Mouse (Mus musculus) Patski (cell line): ENCODE measurements at regions not wholly inside any gene's neighbourhood (a gene's known extent, or its start where the extent isn't known, plus 50 kb on each side); places are given as distances from the start of the nearest gene placed in this dataset.

Source experiments
- ATAC-seq: fragments of 100-300 bp; one replicate; pipeline ENCODE4 v1.8.0; 2021
- CTCF ChIA-PET: fragments of 350-600 bp; sonication (Branson Sonifier 250); formaldehyde crosslinking; loops from one replicate; lab custom pipeline; 2022; ENCODE audit warnings: inconsistent platforms; lab: Charles Lee
- POLR2A ChIA-PET: fragments of 350-600 bp; sonication (Branson Sonifier 250); formaldehyde crosslinking; loops from one replicate; lab custom pipeline; 2022; ENCODE audit warnings: antibody characterized with exemption, inconsistent platforms; lab: Charles Lee
- DNase-seq: peaks from one replicate; pipeline ENCODE4 v3.0.0-alpha.2; 2011; ENCODE audit warnings: low read depth, low spot score
- H3K27me3 ChIP-seq: fragments of 371-371 bp; one replicate; pipeline ENCODE4 v1.5.1; 2021
- CTCF ChIP-seq: fragments of 100-300 bp; IDR thresholded peaks from one replicate; pipeline ENCODE4 v1.5.1; 2021
- in situ Hi-C: fragments of 300-500 bp; cut with MboI; formaldehyde crosslinking; loops from 3 replicates; pipeline ENCODE4 v1.11.1; 2018; ENCODE audit warnings: low pct_unique_long_range_greater_than_20kb, mixed read lengths

DNA sequence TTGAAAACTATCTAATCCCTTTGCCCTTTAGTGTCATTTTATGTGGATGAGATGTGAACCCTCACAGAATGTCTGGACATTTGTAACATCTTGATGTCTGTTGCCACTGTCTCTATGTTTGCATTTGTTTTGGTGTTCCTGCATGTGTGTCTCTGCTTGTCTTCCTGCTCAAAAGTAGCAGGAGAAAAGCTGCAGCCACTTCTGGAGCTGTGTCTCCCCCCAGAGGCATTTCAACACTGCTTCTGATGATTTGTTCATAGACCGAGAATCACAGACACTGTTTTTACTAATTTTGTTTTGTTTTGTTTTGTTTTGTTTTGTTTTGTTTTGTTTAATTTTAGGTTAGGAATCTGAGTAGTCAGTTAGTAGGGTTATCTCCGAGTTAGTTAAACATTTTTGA, 883.8 kb downstream of the Gbe1 start:
- in situ Hi-C loops = no loop called here
- H3K27me3 ChIP-seq = no peaks in the 10 kb centered on the region
- ChIA-PET CTCF (no interaction called here), POLR2A (interaction anchor here (0.5 kb wide), 1 partner anchor 195 kb away, joined by 3 read pairs; no protein-coding TSS in a partner anchor)
- DNase-seq (no peak), ATAC-seq (no peak)
- no peak for TF ChIP-seq CTCF

GRCm38 (mm10) chr16:71208806-71209205, 895.1 kb downstream of the Gbe1 start:
- POLR2A ChIA-PET = no interaction called here
- no peak for DNase-seq
- no peak for ATAC-seq
- no peaks in the 10 kb centered on the region for H3K27me3 ChIP-seq
- no peak for TF ChIP-seq CTCF
- in situ Hi-C loops = no loop called here
- CTCF ChIA-PET = no interaction called here

DNA sequence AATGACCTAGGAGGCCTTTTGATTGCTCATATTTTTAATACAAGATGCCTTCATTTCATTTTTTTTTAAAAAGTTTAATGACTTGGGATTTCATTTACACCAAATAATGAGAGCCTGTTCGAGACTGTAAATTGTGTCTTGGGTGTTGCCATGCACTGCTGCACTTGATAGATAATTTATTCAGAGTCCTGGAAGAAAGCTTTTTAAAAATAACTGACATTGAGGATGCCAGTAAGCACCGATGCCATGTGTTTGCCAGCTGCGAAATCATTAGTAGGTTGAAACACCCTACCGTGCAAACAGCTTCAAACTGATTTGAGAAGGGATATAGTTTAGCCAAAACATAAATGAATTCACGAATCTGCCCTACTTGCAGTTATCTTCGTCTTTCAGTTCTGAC, 910.7 kb downstream of the Gbe1 start:
- DNase-seq = no peak
- H3K27me3 ChIP-seq = no peaks in the 10 kb centered on the region
- CTCF ChIA-PET = no interaction called here
- no peak for ATAC-seq
- in situ Hi-C loops = no loop called here
- TF ChIP-seq CTCF = no peak
- POLR2A ChIA-PET = no interaction called here

- no peaks in the 10 kb centered on the region for H3K27me3 ChIP-seq
- DNase-seq = no peak
- no peak for TF ChIP-seq CTCF
- in situ Hi-C loops = no loop called here
- ChIA-PET CTCF (no interaction called here), POLR2A (no interaction called here)
- ATAC-seq = no peak
These were observed 916.4 kb downstream of the Gbe1 start for GRCm38 (mm10) chr16:71230104-71230653.

- no peak for TF ChIP-seq CTCF
- CTCF ChIA-PET = no interaction called here
- ATAC-seq = no peak
- no peak for DNase-seq
- in situ Hi-C loops = no loop called here
- POLR2A ChIA-PET = no interaction called here
- H3K27me3 ChIP-seq = no peaks in the 10 kb centered on the region
These were observed 929.3 kb downstream of the Gbe1 start for GRCm38 (mm10) chr16:71243065-71243464.

DNA sequence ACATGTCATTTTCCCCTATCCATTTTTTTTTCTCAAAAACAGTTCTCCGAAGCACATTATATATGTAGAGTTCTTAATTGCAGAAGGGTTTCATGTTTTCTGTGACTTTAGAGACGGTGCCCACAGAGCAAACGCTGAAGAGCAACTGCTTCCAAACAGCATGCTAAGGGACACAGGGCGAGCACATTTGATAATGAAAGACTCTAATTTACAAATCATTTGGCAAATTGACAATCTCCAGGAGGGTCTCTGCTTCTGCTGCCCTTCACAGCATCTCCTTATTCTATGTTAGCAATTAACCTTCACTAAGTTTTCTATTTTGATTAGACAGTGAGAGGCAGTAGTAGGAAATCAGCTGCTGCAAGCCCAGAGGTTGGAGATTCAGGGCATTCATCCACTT, 929.7 kb downstream of the Gbe1 start:
- in situ Hi-C loops = no loop called here
- no peak for TF ChIP-seq CTCF
- ATAC-seq (no peak), DNase-seq (no peak)
- H3K27me3 ChIP-seq = no peaks in the 10 kb centered on the region
- POLR2A ChIA-PET = no interaction called here
- CTCF ChIA-PET = no interaction called here

DNA sequence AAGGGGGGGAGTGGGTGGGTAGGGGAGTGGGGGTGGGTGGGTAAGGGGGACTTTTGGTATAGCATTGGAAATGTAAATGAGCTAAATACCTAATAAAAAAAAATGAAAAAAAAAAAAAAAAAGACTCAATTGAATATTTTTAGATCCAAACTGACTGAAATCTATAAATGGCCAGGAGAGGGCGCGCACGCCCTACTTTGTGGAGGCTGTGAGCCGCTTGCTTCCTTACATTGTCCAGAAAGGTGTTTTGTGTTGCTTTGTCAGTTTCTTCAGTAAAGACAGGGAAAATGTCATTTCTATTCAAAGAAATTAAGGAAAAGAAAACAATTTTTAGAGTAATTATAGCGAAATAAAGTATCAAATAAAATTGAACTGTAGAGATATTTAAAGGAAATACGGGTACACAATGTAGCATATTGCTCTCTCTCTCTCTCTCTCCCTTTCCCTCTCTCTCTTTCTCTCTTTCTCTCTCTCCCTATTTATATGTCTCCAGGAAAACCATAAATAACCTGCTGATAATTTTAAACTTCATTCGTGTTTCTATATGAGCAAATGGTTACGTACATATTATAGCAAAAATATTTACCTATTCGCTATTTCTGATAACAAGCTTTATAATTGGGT, 933.9 kb downstream of the Gbe1 start:
- ATAC-seq = peak; percentile 65
- ChIA-PET CTCF (no interaction called here), POLR2A (no interaction called here)
- DNase-seq = peak; percentile 1
- in situ Hi-C loops = loop anchor here (5.0 kb wide), 2 partner anchors 970 to 1730 kb away; no protein-coding TSS in a partner anchor
- peak; percentile 62 for TF ChIP-seq CTCF
- peaks cover 1% of the 10 kb centered on the region for H3K27me3 ChIP-seq

DNA sequence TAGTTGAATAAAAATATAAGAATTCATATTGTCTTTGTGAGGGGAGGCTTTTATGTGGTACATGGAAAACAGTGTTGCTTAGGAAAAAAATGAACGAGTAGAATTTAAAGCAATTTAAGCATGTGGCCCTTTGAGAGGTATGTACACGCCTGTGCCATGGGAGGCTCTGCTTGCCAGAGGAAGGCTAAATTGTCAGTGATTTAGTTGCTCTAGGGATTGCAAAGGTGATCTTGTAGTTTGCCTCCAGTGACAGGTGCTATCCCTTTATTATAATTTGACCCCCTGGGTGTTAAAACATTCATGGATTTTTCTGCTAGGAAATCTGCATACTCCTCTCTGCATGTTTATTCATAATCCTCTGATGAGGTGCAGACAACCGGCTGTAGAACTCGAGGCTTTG, 942.0 kb downstream of the Gbe1 start:
- ChIA-PET CTCF (no interaction called here), POLR2A (interaction anchor here (0.6 kb wide), 1 partner anchor 1236 kb away, joined by 3 read pairs; no protein-coding TSS in a partner anchor)
- DNase-seq (no peak), ATAC-seq (no peak)
- in situ Hi-C loops = no loop called here
- TF ChIP-seq CTCF = no peak
- H3K27me3 ChIP-seq = peaks cover 2% of the 10 kb centered on the region

DNA sequence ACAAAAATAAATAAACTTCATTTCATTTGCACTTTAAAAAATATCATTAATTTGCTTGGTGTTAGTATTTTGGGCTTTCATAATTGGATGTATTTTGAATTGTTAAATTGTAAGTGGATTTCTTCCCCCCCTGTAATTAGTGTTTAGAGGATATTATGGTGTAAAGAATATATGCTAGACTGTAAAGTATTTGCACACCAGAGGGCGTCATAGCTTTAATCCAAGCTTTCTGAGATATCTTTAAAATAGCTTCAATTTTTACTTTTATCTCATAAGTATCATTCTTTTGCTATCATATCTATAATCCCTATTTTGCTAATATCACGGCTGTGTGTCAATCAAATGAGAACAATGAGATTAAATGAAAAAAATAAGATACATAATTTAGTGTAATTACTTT, 942.4 kb downstream of the Gbe1 start:
- no peak for ATAC-seq
- ChIA-PET POLR2A (interaction anchor here (0.6 kb wide), 1 partner anchor 1237 kb away, joined by 3 read pairs; no protein-coding TSS in a partner anchor), CTCF (no interaction called here)
- in situ Hi-C loops = no loop called here
- no peak for TF ChIP-seq CTCF
- peaks cover 2% of the 10 kb centered on the region for H3K27me3 ChIP-seq
- DNase-seq = no peak

DNA sequence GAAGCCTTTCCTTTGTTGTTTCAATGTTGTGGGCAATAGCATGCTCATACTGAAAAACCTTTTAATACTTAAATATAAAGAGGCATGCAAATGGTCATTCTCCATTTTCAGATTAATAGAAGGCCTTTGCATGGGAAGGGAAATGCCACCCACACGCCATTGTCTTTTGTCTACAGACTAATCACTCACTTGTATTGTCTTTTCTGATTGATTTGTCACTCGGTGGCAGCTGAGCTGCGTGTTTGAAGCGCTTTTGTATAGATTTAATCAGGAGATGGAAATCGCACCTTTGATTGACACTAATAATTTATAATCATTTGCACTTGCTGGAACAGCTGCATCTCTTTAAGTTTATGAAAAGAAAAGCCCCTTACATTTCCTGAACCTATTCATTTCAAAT, 953.4 kb downstream of the Gbe1 start:
- in situ Hi-C loops = no loop called here
- no peak for TF ChIP-seq CTCF
- no peak for ATAC-seq
- ChIA-PET CTCF (no interaction called here), POLR2A (no interaction called here)
- DNase-seq = no peak
- no peaks in the 10 kb centered on the region for H3K27me3 ChIP-seq
